Mouse (Mus musculus) myocyte (in vitro differentiated cells): Measurements from ENCODE around the gene B430306N03Rik.

ENCODE experiments used
- E2F4 ChIP-seq: IDR thresholded peaks from one replicate; pipeline ENCODE4 v1.6.1; 2011; ENCODE audit warnings: mild to moderate bottlenecking, control low read depth, moderate library complexity; ENCODE audit not compliant: insufficient read depth
- MAX ChIP-seq: IDR thresholded peaks from one replicate; pipeline ENCODE4 v1.6.1; 2011; ENCODE audit warnings: low read depth, mild to moderate bottlenecking, control low read depth
- MYOD1 ChIP-seq, 3 experiments: IDR thresholded peaks; one replicate each; pipeline ENCODE4 v1.6.1; 2011; ENCODE audit warnings: control low read depth in 2 of 3, low read depth in 2 of 3, mild to moderate bottlenecking in 2 of 3, moderate library complexity in 1 of 3; ENCODE audit not compliant: insufficient read length in 2 of 3, control insufficient read depth in 1 of 3
- POLR2A ChIP-seq: IDR thresholded peaks from one replicate; pipeline ENCODE4 v1.6.1; 2011; ENCODE audit warnings: low read depth, mild to moderate bottlenecking, control low read depth, moderate library complexity; ENCODE audit not compliant: insufficient read length
- POLR2AphosphoS2 ChIP-seq: IDR thresholded peaks from one replicate; pipeline ENCODE4 v1.6.1; 2011; ENCODE audit warnings: low read depth, control low read depth; ENCODE audit not compliant: insufficient read length
- TCF12 ChIP-seq: IDR thresholded peaks from one replicate; pipeline ENCODE4 v1.6.1; 2011; ENCODE audit warnings: mild to moderate bottlenecking, control low read depth; ENCODE audit not compliant: poor library complexity, insufficient read depth, severe bottlenecking
- TCF3 ChIP-seq: IDR thresholded peaks from one replicate; pipeline ENCODE4 v1.6.1; 2011; ENCODE audit warnings: low read depth, control low read depth; ENCODE audit not compliant: insufficient read length
- USF1 ChIP-seq: IDR thresholded peaks from one replicate; pipeline ENCODE4 v1.6.1; 2011; ENCODE audit warnings: low read depth, mild to moderate bottlenecking, control low read depth, moderate library complexity

DNA sequence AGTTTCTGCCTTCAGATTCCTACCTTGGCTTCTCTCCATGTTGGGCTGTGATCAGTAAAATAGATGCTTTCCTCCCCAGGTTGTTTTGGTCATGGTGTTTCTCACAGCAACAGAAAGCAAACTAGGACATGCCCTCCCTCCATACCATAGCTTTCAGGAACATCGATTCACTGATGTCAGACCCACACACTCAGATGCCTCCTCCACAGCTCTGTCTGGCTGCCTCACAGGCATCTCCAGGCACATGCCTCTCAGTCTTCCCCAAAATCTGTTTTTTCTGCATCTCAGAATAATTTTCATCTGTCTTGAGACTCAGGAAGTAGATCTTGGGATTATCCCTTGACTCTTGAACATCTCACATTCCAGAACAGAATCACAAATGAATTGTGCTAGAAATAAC is 60.2 kb downstream of the B430306N03Rik start:
- TF ChIP-seq POLR2AphosphoS2 (no peak), TCF12 (no peak), TCF3 (no peak), E2F4 (no peak), MAX (no peak), POLR2A (no peak), MYOD1 (IDR thresholded peaks at IDR 0.05; ENCODE audit: control insufficient read depth in 1 of 3, insufficient read length in 2 of 3, low read depth in 2 of 3) (no peak), USF1 (no peak)
